Mouse (Mus musculus) hindbrain, embryonic 14.5 days (tissue): Measurements from ENCODE around the gene Gprc5d. TPM values are rescaled to one million over a fixed set of nuclear protein-coding genes. Genes with fewer than 3 reads are reported as not detected.

Experiments
- ATAC-seq: fragments of 200-750 bp; cut with Nextera tagmentation; 2 replicates; pipeline ENCODE4 v1.8.0; 2017; ENCODE audit warnings: moderate number of reproducible peaks, mild to moderate bottlenecking, moderate TSS enrichment, moderate library complexity; ENCODE audit not compliant: low FRiP score
- DNase-seq: peaks from one replicate; pipeline ENCODE4 v3.0.0-alpha.2; 2015; ENCODE audit warnings: low spot score
- H3K27ac ChIP-seq: fragments of 300-500 bp; sonication (generic); 2 replicates; pipeline ENCODE4 v1.5.1; 2014; ENCODE audit warnings: mild to moderate bottlenecking, moderate library complexity
- H3K27me3 ChIP-seq: fragments of 300-500 bp; sonication (generic); 2 replicates; pipeline ENCODE4 v1.6.1; 2014; ENCODE audit warnings: mild to moderate bottlenecking, low read length, mixed read lengths; ENCODE audit not compliant: control insufficient read depth, insufficient read depth
- H3K36me3 ChIP-seq: fragments of 300-500 bp; sonication (generic); replicated peaks from 2 replicates; pipeline ENCODE4 v1.6.1; 2014; ENCODE audit not compliant: control insufficient read depth, insufficient read depth
- H3K4me1 ChIP-seq: fragments of 300-500 bp; sonication (generic); replicated peaks from 2 replicates; pipeline ENCODE4 v1.6.1; 2014; ENCODE audit warnings: antibody characterized with exemption, low read length, mixed read lengths; ENCODE audit not compliant: control insufficient read depth, insufficient read depth
- H3K4me2 ChIP-seq: fragments of 300-500 bp; sonication (generic); replicated peaks from 2 replicates; pipeline ENCODE4 v1.6.1; 2014; ENCODE audit warnings: mild to moderate bottlenecking, moderate library complexity
- H3K4me3 ChIP-seq: fragments of 300-500 bp; sonication (generic); replicated peaks from 2 replicates; pipeline ENCODE4 v1.5.1; 2014; ENCODE audit warnings: mild to moderate bottlenecking, low read length
- H3K9ac ChIP-seq: fragments of 300-500 bp; sonication (generic); 2 replicates; pipeline ENCODE4 v1.6.1; 2014
- H3K9me3 ChIP-seq: fragments of 300-500 bp; sonication (generic); 2 replicates; pipeline ENCODE4 v1.6.1; 2016; ENCODE audit warnings: low read length; ENCODE audit not compliant: control insufficient read depth
- whole genome bisulfite sequencing: fragments of 180-500 bp; shearing (Covaris S2); extraction: QIAGEN DNeasy Blood & Tissue Kit; methylation state at CpG from one replicate; pipeline ENCODE4 v1.1.7; 2014; 5-methylcytosine and 5-hydroxymethylcytosine counted together
- polyA plus RNA-seq: library from polyadenylated mRNA; unstranded; fragments of >200 nt; fragmentation: Nextera tagmentation; extraction: Ambion mirVana; gene quantifications from 2 replicates; pipeline ENCODE4 v1.2.1, GENCODE M21; 2014

Gprc5d gene
- polyA plus RNA-seq, 1 experiment from 2014 or later, result not detected

DNA sequence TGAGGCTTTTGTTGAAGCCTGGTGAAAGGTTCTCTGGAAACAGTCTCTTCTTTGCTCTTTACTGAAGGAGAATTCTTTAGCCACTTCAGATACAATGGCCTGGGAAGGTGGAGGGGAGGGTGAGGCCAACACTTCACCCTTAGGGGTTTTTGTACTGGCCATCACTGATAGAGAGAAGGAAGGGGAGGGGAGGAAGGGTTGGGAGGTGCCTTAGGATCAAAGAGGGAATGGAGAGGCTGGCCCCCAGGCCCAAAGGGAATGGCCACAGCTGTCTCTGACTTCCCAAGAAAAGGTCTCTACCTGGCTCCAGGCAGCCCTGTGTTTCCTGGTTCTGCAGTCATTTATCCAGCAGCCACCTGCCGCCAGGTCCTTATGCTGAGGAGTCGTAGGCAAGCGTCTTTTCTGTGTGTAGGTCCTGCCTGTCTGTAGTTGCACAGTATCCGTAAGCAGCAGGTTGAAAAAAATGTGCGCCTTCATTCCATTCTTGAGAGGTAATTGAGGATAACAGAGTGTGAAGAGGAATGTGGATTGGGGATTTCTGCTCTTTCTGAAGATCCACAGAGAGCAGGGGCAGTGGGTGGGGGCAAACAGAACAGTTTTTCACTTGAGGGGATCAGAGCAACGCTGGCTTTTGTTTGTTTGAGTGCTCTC lies 51.2 kb downstream of the Gprc5d start:
- 17% methylated on average over 6 of the region's 6 CpGs for WGBS
- no peak overlapping the region for H3K4me3 ChIP-seq
- DNase-seq, result no peak
- H3K4me1 ChIP-seq, result 0 out of 2 replicates have a peak, but pooled peaks cover 3% of the 10 kb centered on the region
- no peak overlapping the region for H3K4me2 ChIP-seq
- H3K27me3 ChIP-seq, result peaks cover 19% of the 10 kb centered on the region
- H3K27ac ChIP-seq, result no peak overlapping the region
- no peaks in the 10 kb centered on the region for H3K36me3 ChIP-seq
- ATAC-seq, result no peak
- H3K9ac ChIP-seq, result no peak overlapping the region
- H3K9me3 ChIP-seq, result no peaks in the 10 kb centered on the region

DNA sequence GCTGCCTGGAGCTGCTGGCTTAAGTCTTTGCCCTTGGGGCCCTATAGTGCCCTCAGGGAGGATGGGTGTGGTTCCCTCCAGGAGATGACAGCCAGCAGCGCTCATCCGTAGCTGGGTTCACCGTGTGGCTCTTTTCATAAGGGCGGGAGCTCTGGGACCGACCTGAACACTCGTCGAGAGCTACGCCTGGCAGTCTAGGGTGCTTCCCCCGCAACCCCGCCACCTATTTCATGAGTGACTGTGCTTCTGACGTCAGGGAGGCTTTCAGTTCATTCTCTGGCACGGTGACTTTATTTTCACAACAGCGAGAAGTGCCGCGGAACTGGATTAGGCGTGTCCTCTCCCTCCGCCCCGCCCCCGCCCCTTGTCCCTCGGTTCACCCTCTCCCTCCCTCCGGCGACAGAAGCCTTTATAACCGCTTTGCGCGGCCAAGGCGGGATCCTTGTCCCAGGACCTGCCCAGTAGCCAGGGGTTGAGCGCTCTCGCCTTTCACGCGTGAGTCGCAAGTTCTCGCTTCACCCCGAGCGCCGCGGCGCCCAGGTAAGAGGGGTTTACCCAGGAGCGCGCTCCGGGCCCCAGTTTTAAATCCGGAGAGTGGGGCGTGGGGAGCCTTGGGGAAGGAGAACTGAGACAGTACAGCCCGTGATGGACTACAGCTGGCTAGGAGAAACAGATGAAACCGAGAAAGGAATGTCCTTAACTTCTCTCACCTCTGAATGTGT lies 52.7 kb downstream of the Gprc5d start, which contains the start of gene Gprc5a:
Gene Gprc5a (plus strand): TSS at position 416 of the 722 bp plus-strand sequence.
- peak within 1 kb of the TSS; percentile 32; the same call in 1 of the 2 replicates for H3K9ac ChIP-seq
- peak within 1 kb of the TSS; percentile 55 for H3K4me2 ChIP-seq
- H3K27ac ChIP-seq, result no peak within 1 kb of the TSS
- H3K4me1 ChIP-seq, result 0 out of 2 replicates have a peak, but pooled peaks cover 3% of the 10 kb centered on the region
- H3K4me3 ChIP-seq, result peak within 1 kb of the TSS; percentile 31
- WGBS, result 1% methylated on average over 44 of the region's 44 CpGs
- no peaks in the 10 kb centered on the region for H3K36me3 ChIP-seq
- H3K9me3 ChIP-seq, result no peaks in the 10 kb centered on the region
- DNase-seq, result no peak
- H3K27me3 ChIP-seq, result peaks cover 19% of the 10 kb centered on the region
- peak; percentile 40; the same call in 1 of the 2 replicates for ATAC-seq

GRCm38 (mm10) chr6:135064621-135065020 lies 53.5 kb downstream of the Gprc5d start:
- peaks cover 19% of the 10 kb centered on the region for H3K27me3 ChIP-seq
- no peak for ATAC-seq
- H3K4me2 ChIP-seq, result no peak overlapping the region
- 71% methylated on average over 12 of the region's 12 CpGs for whole genome bisulfite sequencing
- H3K9ac ChIP-seq, result no peak overlapping the region
- DNase-seq, result no peak
- H3K36me3 ChIP-seq, result no peaks in the 10 kb centered on the region
- H3K9me3 ChIP-seq, result no peaks in the 10 kb centered on the region
- H3K4me1 ChIP-seq, result 0 out of 2 replicates have a peak, but pooled peaks cover 3% of the 10 kb centered on the region
- no peak overlapping the region for H3K4me3 ChIP-seq
- H3K27ac ChIP-seq, result no peak overlapping the region

GRCm38 (mm10) chr6:135060728-135061127 lies 57.4 kb downstream of the Gprc5d start:
- peaks cover 12% of the 10 kb centered on the region for H3K27me3 ChIP-seq
- no peak for ATAC-seq
- 0 out of 2 replicates have a peak, but pooled peaks cover under 1% of the 10 kb centered on the region for H3K4me1 ChIP-seq
- no peaks in the 10 kb centered on the region for H3K9me3 ChIP-seq
- 95% methylated on average over 4 of the region's 4 CpGs for WGBS
- H3K27ac ChIP-seq, result no peak overlapping the region
- no peaks in the 10 kb centered on the region for H3K36me3 ChIP-seq
- H3K9ac ChIP-seq, result no peak overlapping the region
- H3K4me3 ChIP-seq, result no peak overlapping the region
- no peak overlapping the region for H3K4me2 ChIP-seq
- DNase-seq, result no peak

Other genes starting within 250 kb of the Gprc5d start
- 34.0 and 37.1 TPM in 2 replicates for gene Gpr19, start 219.7 kb downstream of the Gprc5d start, polyA plus RNA-seq
- gene Cdkn1b, start 197.9 kb downstream of the Gprc5d start, polyA plus RNA-seq, result 18.5 and 19.0 TPM in 2 replicates
- gene Apold1, start 136.6 kb downstream of the Gprc5d start, polyA plus RNA-seq, result 3.9 TPM in 2 replicates
- gene Ddx47, start 106.7 kb downstream of the Gprc5d start, polyA plus RNA-seq, result 70.4 and 72.6 TPM in 2 replicates
- 0.09 and 0.56 TPM in 2 replicates for gene Gprc5a, start 52.6 kb downstream of the Gprc5d start, polyA plus RNA-seq
- 117 and 126 TPM in 2 replicates for gene Fam234b, start 79.7 kb upstream of the Gprc5d start, polyA plus RNA-seq
- gene Hebp1, start 79.7 kb upstream of the Gprc5d start, polyA plus RNA-seq, result 3.1 and 3.3 TPM in 2 replicates
- gene Gsg1, start 136.1 kb upstream of the Gprc5d start, polyA plus RNA-seq, result 0.15 and 0.31 TPM in 2 replicates
- gene Pbp2, start 192.1 kb upstream of the Gprc5d start, polyA plus RNA-seq, result 0.16 and 0.31 TPM in 2 replicates
- 4.9 and 5.3 TPM in 2 replicates for gene Emp1, start 244.3 kb upstream of the Gprc5d start, polyA plus RNA-seq